Mouse (Mus musculus) adrenal gland, postnatal 0 days (tissue): ENCODE data around the gene Pofut2. TPM values are rescaled to one million over a fixed set of nuclear protein-coding genes. Genes with fewer than 3 reads are reported as not detected.

ENCODE experiments used
- polyA plus RNA-seq: library from polyadenylated mRNA; unstranded; fragments of >200 nt; fragmentation: Nextera tagmentation; extraction: Ambion mirVana; gene quantifications from 2 replicates; pipeline ENCODE4 v1.2.1, GENCODE M21; 2015

Gene Pofut2
- 69.7 and 84.8 TPM in 2 replicates for polyA plus RNA-seq

DNA sequence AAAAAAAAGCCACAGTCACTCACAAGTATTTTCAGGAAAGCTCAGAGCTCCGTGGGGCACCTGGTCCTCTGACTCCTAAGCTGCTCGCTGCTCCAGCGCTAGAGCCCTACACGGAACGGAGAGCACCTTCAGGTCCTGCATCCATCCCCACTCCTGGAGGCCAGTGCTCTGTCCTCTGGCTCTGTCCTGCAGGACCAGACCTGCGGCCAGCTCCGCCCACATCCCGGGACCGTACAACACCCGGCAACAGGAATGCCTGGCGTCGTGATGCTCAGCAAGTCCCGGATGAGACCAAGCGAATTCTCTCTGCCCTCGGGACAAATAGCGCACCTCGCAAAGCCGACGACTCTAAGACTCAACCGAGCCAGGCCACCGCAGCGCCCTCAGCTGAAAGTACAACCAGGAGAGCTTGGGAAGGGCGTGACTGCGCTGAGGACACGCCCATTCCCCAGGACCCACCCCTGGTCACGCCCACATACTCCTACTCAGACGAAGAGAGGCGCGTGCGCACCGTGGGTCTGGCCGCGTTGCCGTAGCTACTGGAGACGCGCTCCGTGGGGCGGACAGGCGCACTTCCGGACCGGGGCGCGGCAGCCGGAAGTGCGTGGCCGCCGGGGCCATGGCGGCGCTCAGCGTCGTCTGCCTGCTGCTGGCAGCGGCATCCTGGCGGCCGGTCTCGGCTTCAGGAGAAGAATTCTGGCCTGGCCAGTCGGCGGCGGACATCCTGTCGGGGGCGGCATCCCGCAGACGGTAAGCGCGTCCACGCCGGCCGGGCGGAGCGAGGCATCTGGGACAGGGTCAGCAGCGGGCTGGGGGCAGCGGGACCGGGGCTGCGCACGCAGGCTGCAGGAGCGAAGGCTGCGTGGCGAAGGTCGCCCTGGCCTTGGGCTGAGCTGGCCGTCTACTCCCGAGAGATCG, at the start of gene Pofut2:
Pofut2 (plus strand) TSS at position 515 of the 918 bp plus-strand sequence.

Other genes starting within 250 kb of the Pofut2 start
- gene Slc19a1, start 227.0 kb upstream of the Pofut2 start, polyA plus RNA-seq, result 19.3 and 24.2 TPM in 2 replicates
- 35.8 and 45.7 TPM in 2 replicates for gene Col18a1, start 92.7 kb upstream of the Pofut2 start, polyA plus RNA-seq
- 5.9 and 6.1 TPM in 2 replicates for gene Adarb1, start 159.1 kb downstream of the Pofut2 start, polyA plus RNA-seq